Mouse (Mus musculus) brown adipose tissue, adult 24 weeks (tissue): ENCODE results near the gene Ncapg. TPM values are rescaled to one million over a fixed set of nuclear protein-coding genes. Genes with fewer than 3 reads are reported as not detected.

Experiments used
- H3K27ac ChIP-seq: fragments of 200-500 bp; replicated peaks from 2 replicates; pipeline ENCODE4 v1.5.1; 2012; ENCODE audit warnings: low read depth, mild to moderate bottlenecking, low read length
- H3K4me1 ChIP-seq: fragments of 200-500 bp; 2 replicates; pipeline ENCODE4 v1.6.1; 2012; ENCODE audit warnings: low read length, mixed read lengths; ENCODE audit not compliant: control insufficient read depth, insufficient read depth, insufficient read length
- H3K4me3 ChIP-seq: fragments of 200-500 bp; 2 replicates; pipeline ENCODE4 v1.5.1; 2012; ENCODE audit warnings: low read depth, mild to moderate bottlenecking, low read length, moderate library complexity; ENCODE audit not compliant: insufficient read depth
- polyA plus RNA-seq: library from polyadenylated mRNA; stranded (reverse); fragments of >200 nt; gene quantifications from 2 replicates; pipeline ENCODE4 v1.2.4, GENCODE M21; 2012; ENCODE audit not compliant: missing spikeins, insufficient read depth, insufficient read length

The Ncapg gene
- polyA plus RNA-seq, 1 experiment: not detected

DNA sequence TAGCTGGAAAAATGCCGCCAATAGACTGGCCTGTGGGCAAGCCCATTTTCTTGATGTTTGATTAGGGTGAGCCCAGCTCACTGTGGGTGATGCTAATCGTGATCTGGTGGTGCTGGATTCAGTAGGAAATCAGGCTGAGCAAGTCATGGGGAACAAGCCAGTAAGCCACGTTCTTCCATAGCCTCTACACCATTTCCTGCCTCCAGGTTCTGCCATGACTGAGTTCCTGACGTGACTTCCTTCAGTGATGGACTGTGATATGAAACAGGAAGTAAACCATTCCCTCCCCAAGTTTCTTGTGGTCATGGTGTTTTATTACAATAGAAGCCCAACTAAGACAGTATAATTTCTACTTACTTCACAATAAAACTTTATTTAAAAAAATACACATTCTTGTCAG is 7.9 kb downstream of the Ncapg start:
- Histone ChIP-seq H3K4me3 (no peak overlapping the region), H3K27ac (no peak overlapping the region), H3K4me1 (no peaks in the 10 kb centered on the region)

GRCm38 (mm10) chr5:45679955-45680354 is 10.2 kb downstream of the Ncapg start:
- H3K4me1 ChIP-seq: no peaks in the 10 kb centered on the region
- no peak overlapping the region for H3K4me3 ChIP-seq
- H3K27ac ChIP-seq: no peak overlapping the region

- H3K4me1 ChIP-seq: no peaks in the 10 kb centered on the region
- H3K27ac ChIP-seq: no peak overlapping the region
- no peak overlapping the region for H3K4me3 ChIP-seq
These were observed 13.7 kb downstream of the Ncapg start for GRCm38 (mm10) chr5:45683388-45683787.

DNA sequence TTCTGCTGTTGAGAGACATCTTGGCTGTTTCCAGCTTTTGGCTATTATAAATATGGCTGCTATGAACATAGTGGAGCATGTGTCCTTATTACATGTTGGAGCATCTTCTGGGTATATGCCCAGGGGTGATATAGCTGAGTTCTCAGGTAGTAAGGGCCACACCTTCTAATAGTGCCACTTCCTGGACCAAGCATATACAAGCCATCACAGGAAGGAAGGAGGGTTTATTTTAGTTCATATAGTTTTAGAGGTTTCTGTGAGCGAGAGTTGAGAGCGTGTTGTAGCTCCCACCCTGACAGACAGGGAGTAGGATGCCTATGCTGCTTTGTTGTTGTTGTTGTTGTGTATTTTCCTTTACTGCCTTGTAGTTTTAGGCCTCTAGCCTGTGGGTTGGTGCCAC is 15.5 kb downstream of the Ncapg start:
- Histone ChIP-seq H3K4me1 (no peaks in the 10 kb centered on the region), H3K4me3 (no peak overlapping the region), H3K27ac (no peak overlapping the region)

DNA sequence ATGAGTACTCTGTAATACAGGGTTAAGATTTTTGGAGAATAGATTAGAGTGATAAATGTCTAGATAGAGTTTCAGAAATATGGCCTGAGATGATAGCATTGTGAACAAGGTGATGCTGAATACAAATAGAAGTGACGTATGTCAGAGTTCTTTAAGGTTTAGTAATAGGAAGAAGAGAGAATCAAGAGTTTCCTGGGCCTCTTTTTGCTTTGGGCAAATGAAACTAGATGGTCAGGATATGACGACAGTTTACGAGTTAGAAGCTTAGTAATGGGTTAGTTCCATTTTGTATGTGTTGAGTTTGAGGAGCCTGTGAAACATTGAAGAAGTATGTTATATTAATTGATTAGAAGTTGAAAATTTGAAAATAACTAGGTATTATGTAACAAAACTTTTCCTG is 16.5 kb downstream of the Ncapg start:
- Histone ChIP-seq H3K4me3 (no peak overlapping the region), H3K4me1 (no peaks in the 10 kb centered on the region), H3K27ac (no peak overlapping the region)

GRCm38 (mm10) chr5:45689152-45689551 is 19.4 kb downstream of the Ncapg start:
- H3K27ac ChIP-seq: no peak overlapping the region

GRCm38 (mm10) chr5:45690802-45691201 is 21.1 kb downstream of the Ncapg start:
- Histone ChIP-seq H3K27ac (no peak overlapping the region), H3K4me1 (no peaks in the 10 kb centered on the region), H3K4me3 (no peak overlapping the region)

More at GRCm38 (mm10) chr5:45689152-45689551, 19.4 kb downstream of the Ncapg start:
- Histone ChIP-seq H3K4me1 (no peaks in the 10 kb centered on the region), H3K4me3 (no peak overlapping the region)

DNA sequence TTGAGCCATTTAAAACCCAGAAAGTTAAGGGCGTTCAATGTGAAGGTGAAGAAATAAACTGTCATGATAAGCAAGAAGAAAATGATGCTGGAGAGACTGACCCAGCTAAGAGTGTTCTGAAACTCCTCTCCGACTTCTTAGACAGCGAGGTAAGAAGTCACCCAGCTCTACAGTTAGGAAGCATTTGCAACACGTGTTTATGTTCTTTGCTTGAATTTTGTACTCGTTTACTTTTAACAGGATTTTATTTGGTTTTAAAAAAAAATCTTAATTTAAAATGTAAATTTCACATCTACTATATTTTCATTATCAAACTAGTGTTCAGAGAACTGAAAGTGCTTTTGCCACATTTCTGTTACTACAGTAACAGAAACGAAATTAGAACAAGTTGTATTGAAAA is 22.0 kb downstream of the Ncapg start:
- Histone ChIP-seq H3K4me1 (no peaks in the 10 kb centered on the region), H3K4me3 (no peak overlapping the region), H3K27ac (no peak overlapping the region)

DNA sequence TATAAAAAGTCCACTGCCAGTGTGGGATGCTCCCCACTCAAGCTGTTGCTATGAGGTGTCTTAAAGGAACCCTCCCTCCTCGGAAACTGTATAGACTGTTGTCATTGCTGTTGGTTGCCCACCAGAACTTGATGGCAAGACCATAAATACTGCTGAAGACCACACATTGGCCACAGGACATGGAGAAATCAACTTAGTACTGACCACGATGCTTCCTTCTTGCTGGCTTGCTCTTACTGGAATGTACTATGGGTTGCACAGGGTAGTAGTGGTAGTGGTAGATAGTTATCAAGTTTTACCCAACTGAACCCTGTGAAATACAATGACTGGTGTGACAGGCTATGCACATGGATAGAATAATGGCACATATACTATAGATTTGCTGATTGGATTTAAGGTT is 37.1 kb downstream of the Ncapg start:
- Histone ChIP-seq H3K27ac (no peak overlapping the region), H3K4me1 (no peaks in the 10 kb centered on the region), H3K4me3 (no peak overlapping the region)

- Histone ChIP-seq H3K27ac (no peak overlapping the region), H3K4me3 (no peak overlapping the region), H3K4me1 (no peaks in the 10 kb centered on the region)
These were observed 39.9 kb downstream of the Ncapg start for GRCm38 (mm10) chr5:45709653-45710052.

GRCm38 (mm10) chr5:45718848-45719488 is 49.2 kb downstream of the Ncapg start:
- Histone ChIP-seq H3K27ac (no peak overlapping the region), H3K4me1 (no peaks in the 10 kb centered on the region), H3K4me3 (no peak overlapping the region)

DNA sequence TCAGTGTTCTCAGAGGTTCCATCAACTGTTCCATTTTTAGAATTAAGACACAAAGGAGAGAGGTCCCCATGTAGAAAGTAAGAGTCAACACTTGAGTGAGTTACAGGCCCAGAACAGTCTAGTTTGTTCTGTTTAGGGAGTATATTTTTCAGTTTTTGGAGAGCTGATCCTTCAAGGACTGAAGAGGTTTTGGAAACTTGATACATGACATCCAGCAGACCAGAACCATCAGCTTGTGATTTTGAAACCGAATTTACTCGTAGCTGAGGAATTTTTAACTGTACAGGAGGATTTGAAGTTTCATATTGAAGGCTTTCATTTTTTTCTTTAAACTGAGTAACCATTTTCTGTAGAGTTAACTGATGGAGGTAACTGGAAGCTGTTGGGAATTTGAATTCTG is 64.0 kb downstream of the Ncapg start:
- no peak overlapping the region for H3K27ac ChIP-seq
- no peak overlapping the region for H3K4me3 ChIP-seq
- H3K4me1 ChIP-seq: no peaks in the 10 kb centered on the region

GRCm38 (mm10) chr5:45737911-45738310 is 68.2 kb downstream of the Ncapg start:
- Histone ChIP-seq H3K4me3 (no peak overlapping the region), H3K4me1 (no peaks in the 10 kb centered on the region), H3K27ac (no peak overlapping the region)

Other genes starting within 250 kb of the Ncapg start
- 113 and 132 TPM in 2 replicates for gene Qdpr, start 219.7 kb upstream of the Ncapg start, polyA plus RNA-seq
- not detected in 2 replicates for gene Clrn2, start 216.2 kb upstream of the Ncapg start, polyA plus RNA-seq
- 69.2 and 70.1 TPM in 2 replicates for gene Lap3, start 176.5 kb upstream of the Ncapg start, polyA plus RNA-seq
- gene Med28, start 149.7 kb upstream of the Ncapg start, polyA plus RNA-seq: 79.1 and 85.7 TPM in 2 replicates
- not detected in 2 replicates for gene Fam184b, start 30.3 kb upstream of the Ncapg start, polyA plus RNA-seq
- 8.0 and 11.2 TPM in 2 replicates for gene Lcorl, start 187.7 kb downstream of the Ncapg start, polyA plus RNA-seq